21 mouse cellular contexts compared by ENCODE assay signal in genomic region chr9:83560670-83561069, GRCm38 (mm10). TPM values are rescaled to one million over a fixed set of nuclear protein-coding genes. Genes with fewer than 3 reads are reported as not detected.
DNase-seq lines count a peak whose midpoint lies in the region; ATAC-seq lines count a peak whose summit lies in the region.
"Had no signal": no experiment of that assay in that cellular context is flagged by ENCODE, and none has a peak within 500 bp of the region (broad histone marks: within the 10 kb centered on the region; RNA-seq: fewer than 3 reads in every experiment).

No protein-coding gene starts in this region.

- intact Hi-C loops in heart, postnatal 36 days (cut with DNase I): no loop called here

- H3K4me2 ChIP-seq in heart, embryonic 13.5 days: peak overlapping the region; percentile 33
- no peak overlapping the region for H3K4me2 ChIP-seq in heart, embryonic 15.5 days
- H3K4me2 ChIP-seq: embryonic facial prominence, embryonic 13.5 days; forebrain, embryonic 13.5 days; hindbrain, embryonic 15.5 days had no signal

- peaks cover 81% of the 10 kb centered on the region for H3K4me1 ChIP-seq in heart, embryonic 13.5 days
- peaks cover 54% of the 10 kb centered on the region for H3K4me1 ChIP-seq in heart, embryonic 15.5 days (replicated peaks)

- ATAC-seq in heart, embryonic 13.5 days (ENCODE audit: extremely low read depth, insufficient number of reproducible peaks, low FRiP score, low TSS enrichment): 0 out of 2 replicates have a peak, but pooled peaks have one; percentile 14
- no peak for ATAC-seq in heart, embryonic 15.5 days (replicated peaks; ENCODE audit: insufficient number of reproducible peaks, insufficient read depth, low FRiP score, low read depth)
- ATAC-seq: activated CD4-positive, CD25-positive, alpha-beta regulatory T cell, adult 4 months; forebrain, embryonic 13.5 days; intestine, embryonic 16.5 days; Patski had no signal

- H3K9me3 ChIP-seq in heart, embryonic 13.5 days: no peaks in the 10 kb centered on the region
- H3K9me3 ChIP-seq in heart, embryonic 15.5 days (replicated peaks): no peaks in the 10 kb centered on the region
- H3K9me3 ChIP-seq: embryonic facial prominence, embryonic 13.5 days; forebrain, embryonic 13.5 days; hindbrain, embryonic 15.5 days had no signal

- peak overlapping the region; percentile 67 for H3K27ac ChIP-seq in heart, embryonic 13.5 days (replicated peaks)
- H3K27ac ChIP-seq in heart, embryonic 15.5 days: peak overlapping the region; percentile 28
- H3K27ac ChIP-seq: embryonic facial prominence, embryonic 13.5 days; forebrain, embryonic 13.5 days; gastrocnemius, adult 2 months; hindbrain, embryonic 15.5 days had no signal

- H3K4me3 ChIP-seq in heart, embryonic 13.5 days: no peak overlapping the region
- H3K4me3 ChIP-seq in heart, embryonic 15.5 days: no peak overlapping the region
- H3K4me3 ChIP-seq: embryonic facial prominence, embryonic 13.5 days; forebrain, embryonic 13.5 days; gastrocnemius, adult 2 months; hindbrain, embryonic 15.5 days had no signal

- H3K36me3 ChIP-seq in heart, embryonic 13.5 days: no peaks in the 10 kb centered on the region
- H3K36me3 ChIP-seq in heart, embryonic 15.5 days: no peaks in the 10 kb centered on the region
- H3K36me3 ChIP-seq: embryonic facial prominence, embryonic 13.5 days; hindbrain, embryonic 15.5 days had no signal

- H3K27me3 ChIP-seq in heart, embryonic 13.5 days (replicated peaks): no peaks in the 10 kb centered on the region
- H3K27me3 ChIP-seq in heart, embryonic 15.5 days: no peaks in the 10 kb centered on the region
- H3K27me3 ChIP-seq: embryonic facial prominence, embryonic 13.5 days; forebrain, embryonic 13.5 days; hindbrain, embryonic 15.5 days; Patski had no signal

- WGBS in heart, embryonic 13.5 days: 17% methylated on average over 4 of the region's 4 CpGs
- 23% methylated on average over 4 of the region's 4 CpGs for WGBS in heart, embryonic 15.5 days

- H3K9ac ChIP-seq in heart, embryonic 13.5 days: no peak overlapping the region
- no peak overlapping the region for H3K9ac ChIP-seq in heart, embryonic 15.5 days
- H3K9ac ChIP-seq: embryonic facial prominence, embryonic 13.5 days; forebrain, embryonic 13.5 days; hindbrain, embryonic 15.5 days had no signal

- DNase-seq in heart, adult 11 months: peak; percentile 92
- DNase-seq in heart, adult 8-10 months (ENCODE audit: low spot score): no peak
- DNase-seq in heart, postnatal 36 days: no peak
- DNase-seq in urinary bladder, adult 2 months (ENCODE audit: low spot score): no peak
- no peak for DNase-seq in right cerebral cortex, postnatal 10 days (ENCODE audit: low spot score in 2 of 2)
- DNase-seq: adrenal gland, postnatal 14 days; cerebellum, adult 11-12 months; cerebellum, adult 9-10 months; cerebellum, postnatal 25 days; gastrocnemius, adult 2 months; gastrocnemius, postnatal 36 days; kidney, adult 2 months had no signal

RNA-seq across cellular contexts. Expression of gene Sh3bgrl2, which starts 12.5 kb away (rescaled TPM):
- total RNA-seq in heart, adult 8-10 months (2022): 1 to 10 TPM; 3.8 to 8.4 (median 5.4) TPM
- polyA plus RNA-seq in heart, embryonic 13.5 days (2015; fragmentation: Nextera tagmentation; extraction: Ambion mirVana): 15.0 and 18.6 TPM in 2 replicates
- total RNA-seq in heart, postnatal 36 days (2021): 1 to 10 TPM; 4.3 to 6.3 TPM
- polyA plus RNA-seq in heart, embryonic 15.5 days (2015; fragmentation: Nextera tagmentation; extraction: Ambion mirVana): 11.1 and 11.9 TPM in 2 replicates
- 53.1 and 53.3 TPM in 2 replicates for polyA plus RNA-seq in urinary bladder, adult 2 months (2012; rRNA removed)
- total RNA-seq: MEL had no signal
